Mouse (Mus musculus) midbrain, embryonic 11.5 days (tissue): ENCODE results near the gene Gm11172. TPM values are rescaled to one million over a fixed set of nuclear protein-coding genes. Genes with fewer than 3 reads are reported as not detected.

Experiments used
- ATAC-seq: fragments of 200-750 bp; cut with Nextera tagmentation; 2 replicates; pipeline ENCODE4 v1.8.0; 2017; ENCODE audit warnings: moderate TSS enrichment, moderate library complexity; ENCODE audit not compliant: low FRiP score
- DNase-seq: peaks from one replicate; pipeline ENCODE4 v3.0.0; 2015; ENCODE audit warnings: low spot score; ENCODE audit errors: missing footprints
- H3K27ac ChIP-seq: fragments of 300-500 bp; sonication (generic); 2 replicates; pipeline ENCODE4 v1.5.1; 2014; ENCODE audit warnings: low read depth, low read length
- H3K27me3 ChIP-seq: fragments of 300-500 bp; sonication (generic); 2 replicates; pipeline ENCODE4 v1.6.1; 2014; ENCODE audit warnings: mild to moderate bottlenecking, low read length, moderate library complexity, mixed read lengths; ENCODE audit not compliant: control insufficient read depth, insufficient read depth
- H3K36me3 ChIP-seq: fragments of 300-500 bp; sonication (generic); 2 replicates; pipeline ENCODE4 v1.6.1; 2014; ENCODE audit warnings: mild to moderate bottlenecking, low read length, moderate library complexity, mixed read lengths; ENCODE audit not compliant: control insufficient read depth, insufficient read depth
- H3K4me1 ChIP-seq: fragments of 300-500 bp; sonication (generic); 2 replicates; pipeline ENCODE4 v1.6.1; 2014; ENCODE audit warnings: low read length; ENCODE audit not compliant: control insufficient read depth, insufficient read depth
- H3K4me2 ChIP-seq: fragments of 300-500 bp; sonication (generic); 2 replicates; pipeline ENCODE4 v1.6.1; 2014; ENCODE audit warnings: mild to moderate bottlenecking, moderate library complexity
- H3K4me3 ChIP-seq: fragments of 300-500 bp; sonication (generic); 2 replicates; pipeline ENCODE4 v1.5.1; 2014; ENCODE audit warnings: low read depth, low read length
- H3K9ac ChIP-seq: fragments of 300-500 bp; sonication (generic); 2 replicates; pipeline ENCODE4 v1.6.1; 2014; ENCODE audit warnings: low read length
- H3K9me3 ChIP-seq: fragments of 300-500 bp; sonication (generic); 2 replicates; pipeline ENCODE4 v1.6.1; 2016; ENCODE audit warnings: low read length; ENCODE audit not compliant: control insufficient read depth
- WGBS: fragments of 180-500 bp; shearing (Covaris S2); extraction: QIAGEN DNeasy Blood & Tissue Kit; methylation state at CpG from one replicate; pipeline ENCODE4 v1.1.7; 2014; 5-methylcytosine and 5-hydroxymethylcytosine counted together
- polyA plus RNA-seq: library from polyadenylated mRNA; unstranded; fragments of >200 nt; fragmentation: Nextera tagmentation; extraction: Ambion mirVana; gene quantifications from 2 replicates; pipeline ENCODE4 v1.2.1, GENCODE M21; 2014

Gm11172 gene
- polyA plus RNA-seq, result not detected in 2 replicates

- Histone ChIP-seq H3K27ac (no peak within 1 kb of the TSS), H3K4me1 (no peaks in the 10 kb centered on the region), H3K9me3 (no peaks in the 10 kb centered on the region), H3K9ac (no peak within 1 kb of the TSS), H3K36me3 (no peaks in the 10 kb centered on the region), H3K4me3 (no peak within 1 kb of the TSS), H3K4me2 (no peak within 1 kb of the TSS), H3K27me3 (no peaks in the 10 kb centered on the region)
- 94% methylated on average over 2 of the region's 2 CpGs for WGBS
- no peak for DNase-seq
- no peak for ATAC-seq
Measured at GRCm38 (mm10) chr16:10812865-10813371, at the start of gene Gm11172. TSS of gene Gm11172 (plus strand) at chr16:10812915.

GRCm38 (mm10) chr16:10763540-10764264 is 49.0 kb upstream of the Gm11172 start:
- no peak overlapping the region for H3K27ac ChIP-seq
- H3K4me2 ChIP-seq, result no peak overlapping the region
- ATAC-seq (no peak), DNase-seq (no peak)
- H3K9me3 ChIP-seq, result no peaks in the 10 kb centered on the region
- 66% methylated on average over 6 of the region's 6 CpGs for WGBS
- H3K27me3 ChIP-seq, result no peaks in the 10 kb centered on the region
- H3K36me3 ChIP-seq, result no peaks in the 10 kb centered on the region
- H3K4me3 ChIP-seq, result no peak overlapping the region
- no peaks in the 10 kb centered on the region for H3K4me1 ChIP-seq
- H3K9ac ChIP-seq, result no peak overlapping the region

DNA sequence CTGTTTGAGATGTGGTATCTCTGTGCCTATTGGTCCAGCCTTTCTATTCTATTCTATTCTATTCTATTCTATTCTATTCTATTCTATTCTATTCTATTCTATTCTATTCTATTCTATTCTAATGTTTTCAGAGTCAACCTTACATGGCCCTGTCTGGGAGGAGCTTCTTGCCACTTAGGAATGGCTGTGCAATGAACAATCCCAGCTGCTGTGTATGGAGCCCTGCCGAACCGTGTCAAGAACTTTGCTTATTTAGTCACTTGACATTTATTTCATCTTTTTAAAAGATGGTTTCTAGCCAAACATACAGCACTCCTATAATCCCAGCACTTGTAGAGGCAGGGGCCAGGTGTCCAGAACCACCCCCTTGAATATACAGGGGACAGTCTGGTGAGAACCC is 48.4 kb upstream of the Gm11172 start:
- H3K27me3 ChIP-seq, result no peaks in the 10 kb centered on the region
- no peaks in the 10 kb centered on the region for H3K4me1 ChIP-seq
- no peak overlapping the region for H3K27ac ChIP-seq
- no peak overlapping the region for H3K4me3 ChIP-seq
- no peaks in the 10 kb centered on the region for H3K36me3 ChIP-seq
- no peak overlapping the region for H3K4me2 ChIP-seq
- H3K9me3 ChIP-seq, result no peaks in the 10 kb centered on the region
- ATAC-seq, result no peak
- 78% methylated on average over 2 of the region's 2 CpGs for WGBS
- no peak for DNase-seq
- no peak overlapping the region for H3K9ac ChIP-seq

- ATAC-seq, result no peak
Measured at GRCm38 (mm10) chr16:10767158-10767557, 45.6 kb upstream of the Gm11172 start.

DNA sequence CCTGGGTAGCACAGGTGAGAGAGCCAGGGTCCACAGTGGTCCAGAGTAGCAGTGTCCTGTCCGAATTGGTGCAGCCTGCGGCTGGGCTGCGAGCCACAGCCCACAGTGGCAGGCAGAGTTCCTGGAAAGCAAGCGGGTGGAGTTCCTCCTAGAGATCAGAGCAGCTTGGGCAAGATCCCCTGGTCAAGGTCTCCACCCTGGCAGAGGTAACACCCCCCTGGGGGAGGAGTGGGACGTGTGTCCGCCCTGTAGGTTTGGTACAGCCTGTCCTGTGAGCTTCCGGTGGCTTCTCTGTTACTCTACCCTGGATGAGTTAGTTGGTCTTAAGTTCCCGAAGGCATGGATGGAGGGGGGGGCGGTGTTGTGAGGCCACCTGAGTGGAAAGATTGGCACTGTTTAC is 43.9 kb upstream of the Gm11172 start:
- no peak overlapping the region for H3K9ac ChIP-seq
- 64% methylated on average over 9 of the region's 9 CpGs for WGBS
- no peaks in the 10 kb centered on the region for H3K36me3 ChIP-seq
- no peaks in the 10 kb centered on the region for H3K27me3 ChIP-seq
- ATAC-seq (no peak), DNase-seq (no peak)
- no peak overlapping the region for H3K4me2 ChIP-seq
- H3K27ac ChIP-seq, result no peak overlapping the region
- no peaks in the 10 kb centered on the region for H3K4me1 ChIP-seq
- H3K4me3 ChIP-seq, result no peak overlapping the region
- no peaks in the 10 kb centered on the region for H3K9me3 ChIP-seq

More at GRCm38 (mm10) chr16:10767158-10767557, 45.6 kb upstream of the Gm11172 start:
- WGBS, result 40% methylated on average over 4 of the region's 4 CpGs
- H3K4me1 ChIP-seq, result no peaks in the 10 kb centered on the region
- H3K4me2 ChIP-seq, result no peak overlapping the region
- no peak overlapping the region for H3K4me3 ChIP-seq
- no peak overlapping the region for H3K9ac ChIP-seq
- no peaks in the 10 kb centered on the region for H3K9me3 ChIP-seq
- no peak overlapping the region for H3K27ac ChIP-seq
- no peaks in the 10 kb centered on the region for H3K27me3 ChIP-seq
- H3K36me3 ChIP-seq, result no peaks in the 10 kb centered on the region
- DNase-seq, result peak; percentile 94

GRCm38 (mm10) chr16:10769661-10770060 is 43.1 kb upstream of the Gm11172 start:
- H3K4me2 ChIP-seq, result no peak overlapping the region

DNA sequence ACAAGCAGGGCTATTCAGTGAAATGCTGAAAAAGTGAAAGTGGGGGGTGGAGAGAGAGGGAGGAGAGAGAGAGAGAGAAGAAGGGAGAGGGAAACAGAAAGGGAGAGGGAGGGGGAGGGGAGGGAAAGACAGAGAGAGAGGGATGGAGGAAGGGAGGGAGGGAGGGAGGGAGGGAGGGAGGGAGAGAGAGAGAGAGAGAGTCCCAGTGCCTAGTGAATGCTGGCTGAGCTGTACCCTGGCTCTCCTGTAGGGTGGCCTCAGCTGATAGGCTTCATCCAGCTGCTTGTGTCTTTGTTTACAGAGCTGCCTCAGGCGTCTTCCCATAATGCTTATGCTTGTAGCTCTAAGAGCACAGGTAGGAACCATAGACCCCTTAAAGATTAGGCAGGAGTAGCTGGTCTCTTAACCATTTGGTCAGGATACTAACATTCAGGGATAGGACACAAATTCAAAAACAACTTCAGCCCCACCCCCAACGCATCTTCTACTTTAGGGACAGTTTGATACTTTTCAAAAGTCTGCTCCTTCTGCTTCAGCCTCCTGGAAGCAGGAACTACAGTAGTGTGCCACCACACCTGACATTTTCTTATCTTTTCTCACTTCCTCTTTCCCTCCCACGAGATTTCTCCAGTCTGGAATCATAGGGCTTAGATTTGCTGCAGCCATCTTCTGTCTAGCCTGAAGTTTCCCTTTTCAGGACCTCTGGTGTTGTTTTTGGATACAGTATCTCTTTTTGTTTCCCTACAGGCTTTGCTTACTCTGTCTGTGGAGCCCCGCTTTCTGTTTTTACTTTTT is 42.0 kb upstream of the Gm11172 start:
- WGBS, result 54% methylated on average over 4 of the region's 4 CpGs
- H3K27ac ChIP-seq, result no peak overlapping the region

More at GRCm38 (mm10) chr16:10769661-10770060, 43.1 kb upstream of the Gm11172 start:
- no peak for ATAC-seq
- H3K27ac ChIP-seq, result no peak overlapping the region
- no peaks in the 10 kb centered on the region for H3K27me3 ChIP-seq
- H3K9ac ChIP-seq, result no peak overlapping the region
- no peaks in the 10 kb centered on the region for H3K4me1 ChIP-seq
- 38% methylated on average over 2 of the region's 2 CpGs for WGBS
- H3K9me3 ChIP-seq, result no peaks in the 10 kb centered on the region
- DNase-seq, result no peak
- H3K4me3 ChIP-seq, result no peak overlapping the region
- no peaks in the 10 kb centered on the region for H3K36me3 ChIP-seq

DNA sequence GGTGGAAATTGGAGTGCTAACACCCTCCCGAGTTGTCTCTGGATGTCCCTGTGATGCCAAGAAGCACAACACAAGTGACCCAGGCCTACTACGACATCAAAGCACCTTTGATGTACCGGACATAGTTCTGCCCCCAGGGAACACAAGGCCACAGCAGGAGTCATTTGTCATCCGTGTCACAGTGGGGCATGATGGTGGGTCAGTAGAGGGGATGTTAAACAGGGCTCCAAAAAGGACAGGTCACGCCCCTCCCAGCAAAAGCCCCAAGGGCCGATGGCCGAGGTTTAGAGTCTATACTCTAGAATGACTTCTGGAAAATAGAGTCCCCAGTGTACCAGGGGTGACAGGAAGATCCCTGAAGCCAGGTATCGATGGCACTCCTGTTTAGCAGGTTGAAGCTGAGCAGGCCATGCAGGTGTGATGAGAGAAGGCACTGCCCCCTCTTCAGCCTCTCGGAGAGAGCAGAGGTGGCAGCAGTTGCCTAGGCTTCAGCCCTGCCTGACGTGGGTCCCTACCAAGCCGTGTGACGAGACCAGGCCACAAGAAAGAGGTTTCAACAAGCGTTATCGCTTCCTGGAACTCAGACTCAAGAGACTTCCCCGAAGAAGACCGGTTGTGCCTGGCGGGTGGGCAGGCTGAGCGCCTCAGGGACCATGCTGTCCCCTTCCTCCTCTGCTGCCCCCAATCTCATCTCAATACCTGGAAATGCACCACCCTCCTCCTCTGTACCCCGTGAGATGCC is 40.8 kb upstream of the Gm11172 start:
- Histone ChIP-seq H3K27ac (no peak overlapping the region), H3K9ac (no peak overlapping the region), H3K4me2 (no peak overlapping the region), H3K4me3 (no peak overlapping the region), H3K36me3 (no peaks in the 10 kb centered on the region), H3K4me1 (no peaks in the 10 kb centered on the region), H3K27me3 (no peaks in the 10 kb centered on the region), H3K9me3 (no peaks in the 10 kb centered on the region)
- no peak for ATAC-seq
- 69% methylated on average over 19 of the region's 19 CpGs for WGBS
- no peak for DNase-seq

More for the DNA sequence above, 42.0 kb upstream of the Gm11172 start:
- no peak overlapping the region for H3K9ac ChIP-seq
- no peak overlapping the region for H3K4me2 ChIP-seq
- DNase-seq, result no peak
- no peaks in the 10 kb centered on the region for H3K27me3 ChIP-seq
- H3K4me1 ChIP-seq, result no peaks in the 10 kb centered on the region
- H3K4me3 ChIP-seq, result no peak overlapping the region
- no peaks in the 10 kb centered on the region for H3K9me3 ChIP-seq
- no peaks in the 10 kb centered on the region for H3K36me3 ChIP-seq
- ATAC-seq, result no peak
